Mouse (Mus musculus) midbrain, postnatal 0 days (tissue): ENCODE results near the gene Sipa1l3. TPM values are rescaled to one million over a fixed set of nuclear protein-coding genes. Genes with fewer than 3 reads are reported as not detected.

Experiments used
- ATAC-seq: fragments of 200-750 bp; cut with Nextera tagmentation; 2 replicates; pipeline ENCODE4 v1.8.0; 2017; ENCODE audit warnings: moderate number of reproducible peaks, mild to moderate bottlenecking, moderate TSS enrichment, moderate library complexity; ENCODE audit not compliant: low FRiP score
- DNase-seq: peaks from one replicate; pipeline ENCODE4 v3.0.0-alpha.2; 2015; ENCODE audit warnings: low spot score
- H3K27ac ChIP-seq: fragments of 300-500 bp; sonication (generic); 2 replicates; pipeline ENCODE4 v1.5.1; 2014; ENCODE audit warnings: low read depth, mild to moderate bottlenecking, low read length, mixed read lengths
- H3K27me3 ChIP-seq: fragments of 300-500 bp; sonication (generic); 2 replicates; pipeline ENCODE4 v1.6.1; 2014; ENCODE audit warnings: low read length, control low read depth, mixed read lengths; ENCODE audit not compliant: insufficient read depth
- H3K36me3 ChIP-seq: fragments of 300-500 bp; sonication (generic); 2 replicates; pipeline ENCODE4 v1.6.1; 2014; ENCODE audit warnings: low read length, control low read depth, mixed read lengths; ENCODE audit not compliant: insufficient read depth
- H3K4me1 ChIP-seq: fragments of 300-500 bp; sonication (generic); 2 replicates; pipeline ENCODE4 v1.6.1; 2014; ENCODE audit warnings: mild to moderate bottlenecking, control low read depth, antibody characterized with exemption, low read length, mixed read lengths; ENCODE audit not compliant: insufficient read depth
- H3K4me2 ChIP-seq: fragments of 300-500 bp; sonication (generic); 2 replicates; pipeline ENCODE4 v1.6.1; 2014; ENCODE audit warnings: low read depth, mild to moderate bottlenecking, low read length, mixed read lengths; ENCODE audit not compliant: poor library complexity, severe bottlenecking
- H3K4me3 ChIP-seq: fragments of 300-500 bp; sonication (generic); 2 replicates; pipeline ENCODE4 v1.5.1; 2014; ENCODE audit warnings: low read depth, mild to moderate bottlenecking, low read length, moderate library complexity
- H3K9ac ChIP-seq: fragments of 300-500 bp; sonication (generic); replicated peaks from 2 replicates; pipeline ENCODE4 v1.6.1; 2014; ENCODE audit warnings: mild to moderate bottlenecking, low read length, moderate library complexity, mixed read lengths; ENCODE audit not compliant: poor library complexity, severe bottlenecking
- H3K9me3 ChIP-seq: fragments of 300-500 bp; sonication (generic); 2 replicates; pipeline ENCODE4 v1.6.1; 2016; ENCODE audit warnings: low read length, control low read depth
- CTCF ChIP-seq: IDR thresholded peaks from 2 replicates; pipeline ENCODE4 v1.5.1; 2016; ENCODE audit warnings: antibody characterized with exemption, mild to moderate bottlenecking
- WGBS: fragments of 180-500 bp; shearing (Covaris S2); extraction: QIAGEN DNeasy Blood & Tissue Kit; methylation state at CpG from one replicate; pipeline ENCODE4 v1.1.7; 2014; 5-methylcytosine and 5-hydroxymethylcytosine counted together
- polyA plus RNA-seq: library from polyadenylated mRNA; unstranded; fragments of >200 nt; fragmentation: Nextera tagmentation; extraction: Ambion mirVana; gene quantifications from 2 replicates; pipeline ENCODE4 v1.2.1, GENCODE M21; 2015
- total RNA-seq: library from RNA; depleted of rRNA; stranded (reverse); fragments of >200 nt; gene quantifications from 2 replicates; pipeline ENCODE4 v1.2.3, GENCODE M21; 2014

Sipa1l3 gene
- total and polyA plus RNA-seq, 2 experiments from 2014 or later, result 13.9 to 80.7 TPM

- TF ChIP-seq CTCF, result no peak
- no peak for DNase-seq
Measured at GRCm38 (mm10) chr7:29335841-29336671, 182.4 kb downstream of the Sipa1l3 start.

GRCm38 (mm10) chr7:29335276-29335675 lies 183.2 kb downstream of the Sipa1l3 start:
- no peak overlapping the region for H3K27ac ChIP-seq
- no peak overlapping the region for H3K4me3 ChIP-seq
- no peaks in the 10 kb centered on the region for H3K4me1 ChIP-seq
- no peaks in the 10 kb centered on the region for H3K27me3 ChIP-seq
- DNase-seq (no peak), ATAC-seq (no peak)
- no peaks in the 10 kb centered on the region for H3K9me3 ChIP-seq
- H3K36me3 ChIP-seq, result peaks cover 38% of the 10 kb centered on the region
- no peak overlapping the region for H3K4me2 ChIP-seq
- no peak overlapping the region for H3K9ac ChIP-seq
- peak; percentile 54; the same call in 1 of the 2 replicates for TF ChIP-seq CTCF

More at GRCm38 (mm10) chr7:29335841-29336671, 182.4 kb downstream of the Sipa1l3 start:
- H3K36me3 ChIP-seq, result peaks cover 35% of the 10 kb centered on the region
- H3K27ac ChIP-seq, result no peak overlapping the region
- ATAC-seq, result no peak
- no peaks in the 10 kb centered on the region for H3K9me3 ChIP-seq
- H3K4me3 ChIP-seq, result no peak overlapping the region
- H3K9ac ChIP-seq, result no peak overlapping the region
- H3K27me3 ChIP-seq, result no peaks in the 10 kb centered on the region
- H3K4me2 ChIP-seq, result no peak overlapping the region
- H3K4me1 ChIP-seq, result no peaks in the 10 kb centered on the region
- 85% methylated on average over 6 of the region's 6 CpGs for WGBS

DNA sequence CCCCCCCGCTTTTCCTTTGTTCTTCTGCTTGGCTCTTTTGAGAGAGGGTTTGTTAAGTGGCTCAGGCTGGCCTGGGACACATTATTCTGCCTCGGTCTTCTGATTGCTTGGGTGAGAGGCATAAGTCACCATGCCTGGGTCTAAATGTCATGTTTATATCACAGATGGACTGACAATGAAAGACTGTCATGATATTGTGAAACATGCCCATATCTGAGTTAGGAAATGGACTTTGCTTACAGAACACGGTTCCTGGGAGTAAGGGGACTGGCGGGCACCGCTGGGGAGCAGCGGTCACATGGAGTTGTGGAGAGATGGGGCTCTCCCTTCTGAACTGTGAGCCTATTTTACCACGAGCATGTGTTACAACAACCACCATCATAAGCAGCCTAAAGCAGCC lies 184.3 kb downstream of the Sipa1l3 start:
- Histone ChIP-seq H3K9me3 (no peaks in the 10 kb centered on the region), H3K27ac (no peak overlapping the region), H3K27me3 (no peaks in the 10 kb centered on the region), H3K4me1 (no peaks in the 10 kb centered on the region), H3K4me3 (no peak overlapping the region), H3K4me2 (no peak overlapping the region), H3K36me3 (peaks cover 48% of the 10 kb centered on the region), H3K9ac (no peak overlapping the region)
- DNase-seq (no peak), ATAC-seq (no peak)
- WGBS, result 57% methylated on average over 7 of the region's 7 CpGs
- TF ChIP-seq CTCF, result no peak

DNA sequence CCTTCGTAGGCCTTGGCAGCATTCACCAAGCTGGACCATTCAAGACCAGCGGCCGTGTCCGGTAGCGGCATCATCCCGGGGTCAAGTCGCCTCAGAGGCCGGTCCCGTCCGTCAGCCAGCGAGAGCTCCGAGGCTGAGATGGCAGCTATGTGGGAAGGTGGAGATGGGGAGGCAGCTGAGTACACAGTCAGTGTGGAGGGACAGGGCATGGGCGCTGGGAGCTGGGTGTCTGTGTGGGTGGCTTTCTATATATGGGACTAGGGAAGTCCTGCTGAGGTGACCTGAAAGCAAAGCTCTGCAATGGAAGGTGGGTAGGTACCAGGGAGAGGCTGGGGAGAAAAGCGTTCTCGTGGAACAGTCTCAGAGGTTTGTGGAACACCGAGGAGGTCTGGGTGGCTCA lies 189.5 kb downstream of the Sipa1l3 start:
- no peaks in the 10 kb centered on the region for H3K27me3 ChIP-seq
- ATAC-seq, result no peak
- whole genome bisulfite sequencing, result 90% methylated on average over 16 of the region's 16 CpGs
- no peaks in the 10 kb centered on the region for H3K4me1 ChIP-seq
- DNase-seq, result no peak
- H3K9me3 ChIP-seq, result no peaks in the 10 kb centered on the region
- no peak overlapping the region for H3K4me2 ChIP-seq
- TF ChIP-seq CTCF, result no peak
- no peak overlapping the region for H3K9ac ChIP-seq
- no peak overlapping the region for H3K4me3 ChIP-seq
- no peak overlapping the region for H3K27ac ChIP-seq
- H3K36me3 ChIP-seq, result peaks cover 59% of the 10 kb centered on the region

DNA sequence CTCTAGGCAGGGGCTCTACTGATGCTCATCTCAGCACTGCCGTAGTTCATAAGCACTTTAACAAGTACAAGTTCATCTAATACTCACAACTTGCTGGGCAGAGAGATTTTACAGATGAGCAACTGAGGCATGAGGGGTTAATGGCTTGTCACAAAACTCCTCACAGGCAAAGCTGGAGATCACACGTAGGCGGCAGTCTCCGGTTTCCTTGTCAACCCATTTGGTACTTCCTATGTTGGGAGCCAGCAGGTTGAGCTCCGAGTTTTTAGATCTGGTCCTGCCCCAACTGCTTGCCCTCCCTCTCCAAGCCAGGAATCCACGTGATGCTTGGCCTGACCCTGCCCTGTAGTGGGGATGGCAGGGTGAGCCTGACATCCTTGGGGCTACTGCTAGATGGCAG lies 191.4 kb downstream of the Sipa1l3 start:
- ATAC-seq, result no peak
- H3K9me3 ChIP-seq, result no peaks in the 10 kb centered on the region
- WGBS, result 88% methylated on average over 6 of the region's 6 CpGs
- H3K9ac ChIP-seq, result no peak overlapping the region
- H3K4me3 ChIP-seq, result no peak overlapping the region
- H3K27me3 ChIP-seq, result no peaks in the 10 kb centered on the region
- no peak for TF ChIP-seq CTCF
- H3K36me3 ChIP-seq, result peaks cover 56% of the 10 kb centered on the region
- no peak overlapping the region for H3K27ac ChIP-seq
- no peak for DNase-seq
- no peak overlapping the region for H3K4me2 ChIP-seq
- H3K4me1 ChIP-seq, result no peaks in the 10 kb centered on the region
